Mouse (Mus musculus) limb, embryonic 11.5 days (tissue): ENCODE results near the gene Gm49673. TPM values are rescaled to one million over a fixed set of nuclear protein-coding genes. Genes with fewer than 3 reads are reported as not detected.
"Not testable (repeated sequence)": the region's sequence is repeated elsewhere in the genome, so short reads cannot be mapped to it uniquely, and the experiment has no call there.

ENCODE experiments used
- ATAC-seq: fragments of 200-750 bp; cut with Nextera tagmentation; 2 replicates; pipeline ENCODE4 v1.8.0; 2017; ENCODE audit warnings: low read depth; ENCODE audit not compliant: insufficient number of reproducible peaks, low FRiP score, low TSS enrichment
- DNase-seq: peaks from one replicate; pipeline ENCODE4 v3.0.0-alpha.2; 2015; ENCODE audit warnings: low spot score
- H3K27ac ChIP-seq: fragments of 300-500 bp; sonication (generic); replicated peaks from 2 replicates; pipeline ENCODE4 v1.5.1; 2014; ENCODE audit warnings: low read depth, mild to moderate bottlenecking, low read length
- H3K27me3 ChIP-seq: fragments of 300-500 bp; sonication (generic); 2 replicates; pipeline ENCODE4 v1.6.1; 2014; ENCODE audit warnings: mild to moderate bottlenecking, low read length, mixed read lengths; ENCODE audit not compliant: control insufficient read depth, insufficient read depth
- H3K36me3 ChIP-seq: fragments of 300-500 bp; sonication (generic); 2 replicates; pipeline ENCODE4 v1.6.1; 2014; ENCODE audit warnings: mild to moderate bottlenecking, low read length, moderate library complexity, mixed read lengths; ENCODE audit not compliant: control insufficient read depth, insufficient read depth
- H3K4me1 ChIP-seq: fragments of 300-500 bp; sonication (generic); 2 replicates; pipeline ENCODE4 v1.6.1; 2014; ENCODE audit warnings: low read length, mixed read lengths; ENCODE audit not compliant: control insufficient read depth, insufficient read depth
- H3K4me2 ChIP-seq: fragments of 300-500 bp; sonication (generic); 2 replicates; pipeline ENCODE4 v1.6.1; 2014; ENCODE audit warnings: low read depth, mild to moderate bottlenecking, moderate library complexity; ENCODE audit not compliant: severe bottlenecking
- H3K4me3 ChIP-seq: fragments of 300-500 bp; sonication (generic); 2 replicates; pipeline ENCODE4 v1.5.1; 2014; ENCODE audit warnings: low read depth, low read length
- H3K9ac ChIP-seq: fragments of 300-500 bp; sonication (generic); 2 replicates; pipeline ENCODE4 v1.6.1; 2014; ENCODE audit warnings: mild to moderate bottlenecking, low read length
- H3K9me3 ChIP-seq: fragments of 300-500 bp; sonication (generic); 2 replicates; pipeline ENCODE4 v1.6.1; 2016; ENCODE audit warnings: low read length; ENCODE audit not compliant: control insufficient read depth
- WGBS: fragments of 180-500 bp; shearing (Covaris S2); extraction: QIAGEN DNeasy Blood & Tissue Kit; methylation state at CpG from one replicate; pipeline ENCODE4 v1.1.7; 2014; 5-methylcytosine and 5-hydroxymethylcytosine counted together
- polyA plus RNA-seq: library from polyadenylated mRNA; unstranded; fragments of >200 nt; fragmentation: Nextera tagmentation; extraction: Ambion mirVana; gene quantifications from 2 replicates; pipeline ENCODE4 v1.2.1, GENCODE M21; 2014

Gene Gm49673
- polyA plus RNA-seq = 0.35 TPM in 1 of 2 replicates, not detected in the other

DNA sequence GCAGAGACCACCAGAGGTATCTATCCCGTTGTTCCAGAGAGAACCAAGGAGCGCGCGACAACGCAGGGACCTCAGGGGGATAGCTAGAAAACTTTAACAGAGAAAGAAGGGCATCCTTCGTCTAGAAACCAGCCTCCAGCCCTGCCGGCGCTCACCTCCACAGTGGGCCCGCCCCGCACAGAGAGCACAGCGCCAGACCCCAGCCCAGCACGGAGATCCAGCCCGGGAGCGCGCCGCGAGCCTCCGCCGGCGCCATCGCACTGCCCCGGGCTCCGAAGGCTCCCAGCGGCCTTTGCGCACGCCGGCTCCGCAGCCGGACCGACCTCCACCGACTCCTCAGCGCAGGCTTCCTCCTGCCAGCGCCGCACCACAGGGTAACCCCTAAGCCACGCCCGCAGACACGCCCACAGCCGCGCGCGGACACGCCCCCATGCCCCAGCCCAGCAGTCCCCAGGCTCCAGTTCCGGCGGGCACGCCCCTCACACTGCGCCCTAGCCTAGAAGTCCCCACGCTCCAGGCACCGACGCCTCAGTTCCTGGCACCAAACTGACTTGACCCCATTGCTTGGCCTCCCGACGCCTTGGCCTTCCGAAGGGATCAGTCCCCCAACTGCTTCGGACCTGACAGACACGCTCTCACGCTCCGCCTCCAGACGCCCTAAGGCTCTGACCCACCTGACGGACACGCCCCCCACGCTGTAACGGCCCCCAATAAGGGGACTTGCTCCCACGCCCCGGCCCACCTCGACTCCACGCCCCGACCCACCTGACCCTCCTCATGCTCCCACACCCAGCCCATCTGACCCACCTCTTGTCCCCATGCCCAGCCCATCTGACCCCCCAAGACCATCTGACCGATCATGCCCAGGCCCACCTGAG is at the start of gene Gm49673, which contains the start of gene Rnaset2a:
TSS of gene Gm49673 (minus strand) at position 350 of the 878 bp plus-strand sequence.
TSS of gene Rnaset2a (minus strand) at position 659 of the 878 bp plus-strand sequence.
- peak; percentile 43 for DNase-seq
- WGBS = under 1% methylated on average over 39 of the region's 67 CpGs
- H3K4me3 ChIP-seq = peak within 1 kb of the TSS; percentile 42
- not testable (repeated sequence) for H3K27ac ChIP-seq, H3K27me3 ChIP-seq, H3K9me3 ChIP-seq, H3K36me3 ChIP-seq, H3K4me1 ChIP-seq
- peak; percentile 98 for ATAC-seq
- peak within 1 kb of the TSS; percentile 71 for H3K9ac ChIP-seq
- H3K4me2 ChIP-seq = peak within 1 kb of the TSS; percentile 37

DNA sequence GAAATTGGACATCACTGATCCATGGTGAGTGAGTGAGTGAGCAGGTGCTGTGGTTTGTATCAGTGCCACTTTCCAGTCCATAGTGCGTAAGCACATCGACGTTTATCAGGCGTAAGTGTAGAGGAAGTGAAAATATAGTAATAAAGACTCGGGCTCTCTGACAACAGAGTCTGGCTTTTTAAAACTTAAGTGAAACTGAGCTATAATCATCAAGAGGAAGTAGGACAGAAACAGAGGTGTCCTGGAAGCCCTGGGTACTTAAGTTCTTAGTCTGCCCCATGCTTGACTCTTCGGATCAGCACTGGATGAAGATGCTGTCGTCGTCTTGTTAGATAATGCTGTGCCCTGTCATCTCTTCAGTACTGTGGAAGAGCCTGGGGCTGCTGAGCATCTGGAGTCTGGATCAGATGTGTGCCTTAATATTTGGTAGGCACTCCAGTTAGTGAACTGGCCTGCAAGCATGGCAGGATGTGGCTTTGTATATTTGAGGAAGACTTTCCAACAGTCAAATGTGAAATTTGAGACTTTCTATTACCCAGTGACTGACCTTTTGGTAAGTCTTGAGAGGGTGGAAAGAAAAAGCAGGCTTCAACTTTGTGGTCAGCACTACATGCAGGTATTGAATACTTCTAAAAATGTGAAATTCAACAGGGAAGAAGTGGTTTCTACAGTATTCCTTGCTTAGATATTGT is 48.2 kb upstream of the Gm49673 start:
- H3K36me3 ChIP-seq = peaks cover 2% of the 10 kb centered on the region; the same call in 1 of the 2 replicates
- no peak overlapping the region for H3K4me3 ChIP-seq
- no peak for DNase-seq
- ATAC-seq = no peak
- H3K9me3 ChIP-seq = no peaks in the 10 kb centered on the region
- no peak overlapping the region for H3K9ac ChIP-seq
- 90% methylated on average over 8 of the region's 8 CpGs for WGBS
- no peak overlapping the region for H3K27ac ChIP-seq
- no peaks in the 10 kb centered on the region for H3K27me3 ChIP-seq
- H3K4me1 ChIP-seq = no peaks in the 10 kb centered on the region
- no peak overlapping the region for H3K4me2 ChIP-seq

DNA sequence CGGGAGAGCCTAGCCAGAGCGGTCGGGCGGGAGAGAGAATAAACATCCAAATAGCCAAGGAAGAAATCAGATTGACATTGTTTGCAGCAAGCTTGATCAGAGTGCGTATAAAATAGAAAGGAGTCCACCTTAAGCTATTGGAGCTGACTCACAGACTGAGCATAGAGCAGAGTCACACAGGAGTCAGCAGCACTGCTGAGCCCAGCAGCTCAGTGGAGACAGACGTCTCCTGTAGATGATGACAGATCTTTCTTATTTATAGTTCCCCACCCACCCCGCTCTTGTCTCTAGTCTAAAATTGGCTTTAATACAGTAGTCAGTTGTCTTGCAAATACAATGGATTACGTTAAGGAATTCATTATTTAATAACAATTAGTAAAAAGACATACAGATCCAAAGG is 46.1 kb upstream of the Gm49673 start:
- 90% methylated on average over 8 of the region's 8 CpGs for WGBS
- no peaks in the 10 kb centered on the region for H3K27me3 ChIP-seq
- no peaks in the 10 kb centered on the region for H3K4me1 ChIP-seq

DNA sequence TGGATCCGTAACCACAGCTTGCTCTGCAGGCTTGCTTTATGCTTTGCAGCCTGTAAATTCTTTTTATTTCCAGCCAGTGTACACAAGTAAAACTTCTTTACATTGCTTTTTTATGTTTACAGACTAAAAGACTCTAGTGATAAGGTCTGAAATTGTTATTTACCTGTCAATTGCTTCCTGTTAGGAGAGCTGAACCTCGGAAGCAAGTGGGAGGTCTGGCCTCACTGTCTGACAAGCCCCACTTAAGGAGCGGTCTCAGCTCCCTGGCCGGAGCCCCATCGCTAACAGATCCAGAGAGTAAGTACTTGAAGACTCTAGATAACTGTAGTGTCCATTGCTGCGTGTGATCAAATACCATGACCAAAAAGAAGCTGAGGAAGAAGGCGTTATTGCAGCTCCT is 36.6 kb upstream of the Gm49673 start:
- ATAC-seq (no peak), DNase-seq (no peak)
- Histone ChIP-seq H3K4me1 (peaks cover 3% of the 10 kb centered on the region; the same call in 1 of the 2 replicates), H3K27me3 (no peaks in the 10 kb centered on the region), H3K4me3 (no peak overlapping the region), H3K9me3 (no peaks in the 10 kb centered on the region), H3K36me3 (peaks cover 10% of the 10 kb centered on the region; the same call in 1 of the 2 replicates), H3K9ac (no peak overlapping the region), H3K4me2 (no peak overlapping the region), H3K27ac (no peak overlapping the region)
- 81% methylated on average over 7 of the region's 7 CpGs for WGBS

More for the DNA sequence above, 46.1 kb upstream of the Gm49673 start:
- Histone ChIP-seq H3K4me2 (no peak overlapping the region), H3K9me3 (no peaks in the 10 kb centered on the region), H3K27ac (no peak overlapping the region), H3K9ac (no peak overlapping the region), H3K36me3 (peaks cover 5% of the 10 kb centered on the region; the same call in 1 of the 2 replicates), H3K4me3 (no peak overlapping the region)
- DNase-seq (no peak), ATAC-seq (no peak)

DNA sequence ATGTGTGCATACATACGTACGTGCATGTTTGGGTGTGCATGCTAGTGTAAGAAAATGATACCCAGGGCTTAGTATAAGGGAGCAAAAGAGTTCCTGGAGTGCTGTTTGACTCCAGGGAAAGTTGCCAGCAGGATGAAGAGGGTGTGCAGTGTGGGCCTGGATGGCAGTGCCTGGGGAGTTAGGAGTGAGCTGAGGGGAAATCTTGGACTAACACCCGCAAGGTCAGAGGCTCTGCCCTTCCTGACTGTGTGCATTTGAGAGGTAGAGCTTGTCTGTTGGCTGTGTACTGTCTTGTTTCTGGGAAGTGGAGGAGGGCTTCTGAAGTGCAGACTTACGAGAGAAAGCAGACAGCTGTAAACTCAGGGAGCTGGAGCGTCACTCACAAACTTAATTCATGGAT is 36.2 kb upstream of the Gm49673 start:
- no peak overlapping the region for H3K4me3 ChIP-seq
- DNase-seq (no peak), ATAC-seq (no peak)
- peaks cover 3% of the 10 kb centered on the region; the same call in 1 of the 2 replicates for H3K4me1 ChIP-seq
- H3K36me3 ChIP-seq = peaks cover 10% of the 10 kb centered on the region; the same call in 1 of the 2 replicates
- no peaks in the 10 kb centered on the region for H3K27me3 ChIP-seq
- H3K4me2 ChIP-seq = no peak overlapping the region
- H3K9me3 ChIP-seq = no peaks in the 10 kb centered on the region
- WGBS = 63% methylated on average over 5 of the region's 5 CpGs
- H3K9ac ChIP-seq = no peak overlapping the region
- no peak overlapping the region for H3K27ac ChIP-seq

DNA sequence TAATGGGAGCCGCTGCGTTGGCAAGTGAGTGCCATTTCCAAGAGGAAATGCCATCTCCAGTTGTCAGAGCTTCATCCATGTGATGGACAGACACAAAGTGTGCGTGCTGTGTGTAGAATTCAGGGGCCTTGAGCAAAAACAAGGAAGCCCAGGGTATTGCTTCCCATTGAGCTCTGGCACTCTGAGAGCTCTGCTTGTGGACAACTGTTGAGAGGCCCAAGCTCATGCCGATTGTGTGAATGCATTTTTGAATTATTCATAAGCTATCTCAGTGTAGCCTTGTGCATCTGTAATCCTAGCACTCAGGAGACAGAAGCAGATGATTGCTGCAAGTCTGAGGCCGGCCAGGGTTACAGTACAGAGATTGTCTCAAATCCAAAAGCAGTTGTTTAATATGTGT is 29.5 kb upstream of the Gm49673 start:
- no peak overlapping the region for H3K4me2 ChIP-seq
- peaks cover 17% of the 10 kb centered on the region for H3K36me3 ChIP-seq
- no peaks in the 10 kb centered on the region for H3K27me3 ChIP-seq
- H3K9me3 ChIP-seq = no peaks in the 10 kb centered on the region
- DNase-seq (no peak), ATAC-seq (no peak)
- no peak overlapping the region for H3K4me3 ChIP-seq
- no peaks in the 10 kb centered on the region for H3K4me1 ChIP-seq
- 92% methylated on average over 5 of the region's 5 CpGs for WGBS
- H3K27ac ChIP-seq = no peak overlapping the region
- no peak overlapping the region for H3K9ac ChIP-seq

DNA sequence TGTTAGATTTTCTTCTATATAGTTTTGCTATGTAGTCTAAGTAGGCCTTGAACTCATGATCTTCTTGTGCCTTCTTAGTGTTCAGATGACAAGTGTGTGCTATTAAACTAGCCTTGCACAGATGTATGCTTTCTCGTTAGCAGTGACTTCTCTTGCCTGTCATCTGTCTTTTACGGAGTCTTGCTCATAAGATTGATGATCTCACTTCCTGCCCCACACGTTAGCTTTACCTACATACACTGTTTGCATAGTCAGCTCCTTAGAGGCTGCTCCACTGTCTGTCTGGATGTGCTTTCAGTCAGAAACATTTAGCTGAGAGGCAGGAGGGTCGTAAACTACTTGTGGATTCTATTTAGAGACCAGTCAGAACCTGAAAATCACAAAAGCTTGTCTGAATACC is 23.5 kb upstream of the Gm49673 start:
- Histone ChIP-seq H3K4me1 (no peaks in the 10 kb centered on the region), H3K4me2 (no peak overlapping the region), H3K9ac (no peak overlapping the region), H3K36me3 (peaks cover 20% of the 10 kb centered on the region), H3K27me3 (no peaks in the 10 kb centered on the region), H3K9me3 (no peaks in the 10 kb centered on the region), H3K27ac (no peak overlapping the region), H3K4me3 (no peak overlapping the region)
- ATAC-seq (no peak), DNase-seq (no peak)
- 48% methylated on average over 4 of the region's 4 CpGs for WGBS

DNA sequence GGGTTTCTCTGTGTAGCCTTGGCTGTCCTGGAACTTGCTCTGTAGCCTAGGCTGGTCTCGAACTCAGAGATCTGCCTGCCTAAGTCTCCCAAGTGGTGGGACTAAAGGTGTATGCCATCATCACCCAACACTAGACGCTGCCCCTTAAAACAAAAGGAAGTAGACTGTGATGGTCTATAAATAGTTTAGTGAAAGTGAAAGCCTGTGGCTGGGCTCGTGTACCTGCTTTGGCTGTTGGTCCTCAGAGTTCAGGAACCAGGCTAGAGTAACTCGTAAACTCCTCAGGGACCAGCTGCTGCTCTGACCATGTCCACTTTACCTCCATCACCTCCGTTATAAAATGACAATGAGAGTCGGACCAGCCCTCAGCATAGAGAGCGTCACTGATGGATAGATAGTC is 22.7 kb upstream of the Gm49673 start:
- Histone ChIP-seq H3K9me3 (no peaks in the 10 kb centered on the region), H3K9ac (no peak overlapping the region), H3K36me3 (peaks cover 16% of the 10 kb centered on the region), H3K27me3 (no peaks in the 10 kb centered on the region), H3K27ac (no peak overlapping the region), H3K4me1 (no peaks in the 10 kb centered on the region), H3K4me3 (no peak overlapping the region), H3K4me2 (no peak overlapping the region)
- DNase-seq (no peak), ATAC-seq (no peak)
- WGBS = 86% methylated on average over 7 of the region's 7 CpGs
